Mouse (Mus musculus): ENCODE measurements around the gene Add2.

- no peak for TF ChIP-seq POLR2A (IDR thresholded peaks at IDR 0.05; ENCODE audit: borderline replicate concordance, control insufficient read depth, low read depth, low read length)
- TF ChIP-seq CTCF (IDR thresholded peaks at IDR 0.05; ENCODE audit: control insufficient read depth, insufficient read depth, low read length) = no peak
Observed at GRCm38 (mm10) chr6:86060170-86060569, 31.7 kb downstream of the Add2 start.
